Mouse (Mus musculus) ES-Bruce4 (cell line): ENCODE data around the gene Map6. TPM values are rescaled to one million over a fixed set of nuclear protein-coding genes. Genes with fewer than 3 reads are reported as not detected.

Experiments used
- H3K27ac ChIP-seq: 2 replicates; pipeline ENCODE4 v1.5.1; 2012; ENCODE audit warnings: low read length, inconsistent platforms; ENCODE audit not compliant: insufficient read depth
- H3K27me3 ChIP-seq: 2 replicates; pipeline ENCODE4 v1.6.1; 2012; ENCODE audit warnings: mild to moderate bottlenecking, low read length, inconsistent platforms; ENCODE audit not compliant: control insufficient read depth, poor library complexity, insufficient read depth, severe bottlenecking
- H3K36me3 ChIP-seq: 2 replicates; pipeline ENCODE4 v1.6.1; 2012; ENCODE audit warnings: inconsistent platforms, mild to moderate bottlenecking, low read length, moderate library complexity; ENCODE audit not compliant: control insufficient read depth, poor library complexity, insufficient read depth, severe bottlenecking
- H3K4me1 ChIP-seq: one replicate; pipeline ENCODE4 v1.8.1; 2011; ENCODE audit warnings: low read length; ENCODE audit not compliant: control insufficient read depth, insufficient read depth
- H3K4me3 ChIP-seq: 2 replicates; pipeline ENCODE4 v1.5.1; 2011; ENCODE audit warnings: low read depth, mild to moderate bottlenecking, low read length
- H3K9ac ChIP-seq: 2 replicates; pipeline ENCODE4 v1.6.1; 2012; ENCODE audit warnings: low read depth, mild to moderate bottlenecking, inconsistent platforms; ENCODE audit not compliant: poor library complexity, severe bottlenecking
- H3K9me3 ChIP-seq: replicated peaks from 2 replicates; pipeline ENCODE4 v1.6.1; 2012; ENCODE audit warnings: mild to moderate bottlenecking, low read length, inconsistent platforms; ENCODE audit not compliant: control insufficient read depth, poor library complexity, insufficient read depth, severe bottlenecking
- CTCF ChIP-seq: IDR thresholded peaks from one replicate; pipeline ENCODE4 v1.8.1; 2011; ENCODE audit warnings: low read depth, low read length
- EP300 ChIP-seq: IDR thresholded peaks from 2 replicates; pipeline ENCODE4 v1.6.1; 2011; ENCODE audit warnings: low read depth, low read length; ENCODE audit not compliant: insufficient read depth
- POLR2A ChIP-seq: IDR thresholded peaks from one replicate; pipeline ENCODE4 v1.8.1; 2011; ENCODE audit warnings: low read length; ENCODE audit not compliant: insufficient read depth
- polyA plus RNA-seq: library from polyadenylated mRNA; stranded (reverse); fragments of >200 nt; gene quantifications from 2 replicates; pipeline ENCODE4 v1.2.4, GENCODE M21; 2011; ENCODE audit warnings: low read depth; ENCODE audit not compliant: missing spikeins, insufficient read depth, insufficient read length

Map6 gene
- polyA plus RNA-seq, 1 experiment = 16.0 TPM

- H3K9me3 ChIP-seq = no peaks in the 10 kb centered on the region
- TF ChIP-seq EP300 = no peak
- TF ChIP-seq POLR2A = no peak
- no peak for TF ChIP-seq CTCF
- no peaks in the 10 kb centered on the region for H3K4me1 ChIP-seq
- no peaks in the 10 kb centered on the region for H3K36me3 ChIP-seq
- no peak overlapping the region for H3K4me3 ChIP-seq
- no peak overlapping the region for H3K27ac ChIP-seq
- no peak overlapping the region for H3K9ac ChIP-seq
- H3K27me3 ChIP-seq = no peaks in the 10 kb centered on the region
These were observed 33.5 kb downstream of the Map6 start for GRCm38 (mm10) chr7:99300650-99301175.

DNA sequence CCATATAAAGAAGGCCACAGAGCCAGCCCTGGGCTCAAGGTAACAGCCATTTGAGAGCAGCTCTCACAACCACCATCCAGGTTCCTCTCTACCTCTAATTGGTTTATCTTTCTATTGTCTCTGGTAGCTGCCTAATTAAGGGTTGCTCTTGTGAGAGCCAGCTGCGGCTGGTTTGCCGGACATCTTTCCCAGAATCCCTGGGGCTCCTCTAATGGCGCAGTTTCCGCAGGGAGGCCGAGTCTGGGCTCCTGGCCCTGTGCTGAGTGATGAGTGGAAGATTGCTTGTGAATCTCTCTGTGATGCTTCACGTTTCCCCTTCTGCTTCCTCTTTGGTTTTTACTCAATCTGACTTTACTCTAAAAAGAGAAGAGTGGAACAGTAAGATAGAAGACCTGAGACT is 36.8 kb downstream of the Map6 start:
- Histone ChIP-seq H3K36me3 (no peaks in the 10 kb centered on the region), H3K4me1 (no peaks in the 10 kb centered on the region), H3K9ac (no peak overlapping the region), H3K27ac (no peak overlapping the region), H3K27me3 (no peaks in the 10 kb centered on the region), H3K4me3 (no peak overlapping the region), H3K9me3 (no peaks in the 10 kb centered on the region)
- TF ChIP-seq CTCF = no peak
- no peak for TF ChIP-seq EP300
- TF ChIP-seq POLR2A = no peak

DNA sequence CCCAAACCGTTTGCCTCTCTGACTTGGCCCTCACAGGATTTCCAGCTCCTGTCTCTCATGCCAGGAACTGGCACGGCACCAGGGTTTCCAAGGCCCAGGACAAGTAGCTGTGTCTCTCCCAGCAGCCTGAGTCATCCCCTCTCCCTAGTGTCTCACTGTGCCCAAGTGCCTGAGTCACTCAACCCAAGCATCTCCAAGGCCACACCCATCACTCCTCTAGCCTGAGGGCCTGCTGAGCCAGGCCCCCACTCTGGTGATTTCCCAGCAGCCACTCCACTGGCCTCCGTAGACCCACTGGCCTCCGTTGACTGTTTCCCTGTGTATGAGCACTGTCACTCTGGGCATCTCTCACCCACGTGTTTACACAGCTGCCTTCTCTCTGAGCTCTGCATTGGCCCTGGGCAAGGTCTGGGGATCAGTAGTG is 37.7 kb downstream of the Map6 start:
- Histone ChIP-seq H3K9ac (no peak overlapping the region), H3K27me3 (no peaks in the 10 kb centered on the region), H3K9me3 (no peaks in the 10 kb centered on the region), H3K4me3 (no peak overlapping the region), H3K36me3 (no peaks in the 10 kb centered on the region), H3K4me1 (no peaks in the 10 kb centered on the region), H3K27ac (no peak overlapping the region)
- TF ChIP-seq CTCF = no peak
- TF ChIP-seq POLR2A = no peak
- TF ChIP-seq EP300 = no peak

DNA sequence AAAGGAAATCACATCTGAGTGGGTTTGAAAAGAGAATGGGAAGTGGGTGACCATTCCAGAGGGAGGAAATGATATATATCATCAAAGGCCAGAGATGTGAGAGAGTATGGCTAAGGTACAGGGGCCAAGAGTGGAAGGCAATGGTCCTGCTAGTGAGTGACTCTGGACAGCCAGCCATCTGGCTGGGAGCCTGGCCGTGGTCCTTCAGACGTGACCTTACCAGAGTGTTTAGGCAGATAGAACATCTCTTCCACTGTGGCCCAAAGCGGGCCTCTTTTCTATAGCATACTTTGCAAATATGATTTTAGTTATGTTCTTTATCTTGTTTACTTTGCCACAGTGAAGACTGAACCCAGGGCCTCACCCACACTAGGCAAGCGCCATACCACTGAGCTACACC is 38.4 kb downstream of the Map6 start:
- TF ChIP-seq EP300 = no peak
- TF ChIP-seq CTCF = no peak
- no peak for TF ChIP-seq POLR2A
- no peak overlapping the region for H3K4me3 ChIP-seq
- H3K9me3 ChIP-seq = no peaks in the 10 kb centered on the region
- H3K4me1 ChIP-seq = no peaks in the 10 kb centered on the region
- no peak overlapping the region for H3K27ac ChIP-seq
- no peak overlapping the region for H3K9ac ChIP-seq
- H3K27me3 ChIP-seq = no peaks in the 10 kb centered on the region
- no peaks in the 10 kb centered on the region for H3K36me3 ChIP-seq

GRCm38 (mm10) chr7:99306640-99307039 is 39.4 kb downstream of the Map6 start:
- Histone ChIP-seq H3K27ac (no peak overlapping the region), H3K9ac (no peak overlapping the region), H3K27me3 (no peaks in the 10 kb centered on the region), H3K36me3 (no peaks in the 10 kb centered on the region), H3K9me3 (no peaks in the 10 kb centered on the region), H3K4me1 (no peaks in the 10 kb centered on the region), H3K4me3 (no peak overlapping the region)
- TF ChIP-seq EP300 = no peak
- TF ChIP-seq CTCF = no peak
- no peak for TF ChIP-seq POLR2A

- Histone ChIP-seq H3K9ac (no peak overlapping the region), H3K4me1 (no peaks in the 10 kb centered on the region), H3K27me3 (no peaks in the 10 kb centered on the region), H3K4me3 (no peak overlapping the region), H3K9me3 (no peaks in the 10 kb centered on the region), H3K27ac (no peak overlapping the region), H3K36me3 (no peaks in the 10 kb centered on the region)
- no peak for TF ChIP-seq POLR2A
- no peak for TF ChIP-seq EP300
- TF ChIP-seq CTCF = no peak
These were observed 44.2 kb downstream of the Map6 start for GRCm38 (mm10) chr7:99311433-99311832.
